In genomic region chr11:60139141-60139733, GRCm38 (mm10) we compare ENCODE assay signal across 8 mouse cellular contexts. TPM values are rescaled to one million over a fixed set of nuclear protein-coding genes. Genes with fewer than 3 reads are reported as not detected.
A peak's percentile ranks its signal among the peaks of the same experiment; 100 is the strongest.
DNase-seq lines count a peak whose midpoint lies in the region; ATAC-seq and TF ChIP-seq lines count a peak whose summit lies in the region.

No protein-coding gene starts in this region.

- peak overlapping the region; percentile 69 for H3K9ac ChIP-seq in ES-E14 (ENCODE audit: insufficient read depth, low read depth, low read length, poor library complexity, severe bottlenecking)
- peak overlapping the region; percentile 82 for H3K9ac ChIP-seq in hindbrain, postnatal 0 days (replicated peaks; ENCODE audit: low read length)
- H3K9ac ChIP-seq in liver, embryonic 12.5 days, result peak overlapping the region; percentile 55

- H3K36me3 ChIP-seq in ES-E14 (ENCODE audit: control insufficient read depth, insufficient read depth, low read length, poor library complexity, severe bottlenecking), result no peaks in the 10 kb centered on the region
- H3K36me3 ChIP-seq in hindbrain, postnatal 0 days (ENCODE audit: insufficient read depth, low read length), result 0 out of 2 replicates have a peak, but pooled peaks cover 3% of the 10 kb centered on the region
- peaks cover 12% of the 10 kb centered on the region for H3K36me3 ChIP-seq in liver, embryonic 12.5 days

- no peak for TF ChIP-seq POLR2A in embryonic fibroblast, embryonic 13.5 days (IDR thresholded peaks at IDR 0.05; ENCODE audit: low read depth, low read length)

- in situ Hi-C loops in ES-E14 (cut with MboI; ENCODE audit: low sequenced_read_pairs in 2 of 2, unreplicated experiment in 2 of 2), result no loop called here

- H3K4me2 ChIP-seq in hindbrain, postnatal 0 days (ENCODE audit: low read depth, low read length), result peak overlapping the region; percentile 83
- H3K4me2 ChIP-seq in liver, embryonic 12.5 days, result peak overlapping the region; percentile 91

- 2% methylated on average over 24 of the region's 24 CpGs for WGBS in hindbrain, postnatal 0 days
- WGBS in liver, embryonic 12.5 days (ENCODE audit: insufficient replicate concordance), result 9% methylated on average over 24 of the region's 24 CpGs

- H3K9me3 ChIP-seq in ES-E14 (ENCODE audit: control insufficient read depth, insufficient read depth, low read depth, low read length), result no peaks in the 10 kb centered on the region
- H3K9me3 ChIP-seq in hindbrain, postnatal 0 days (ENCODE audit: low read length), result no peaks in the 10 kb centered on the region
- no peaks in the 10 kb centered on the region for H3K9me3 ChIP-seq in liver, embryonic 12.5 days (replicated peaks)

- peak; percentile 67 for ATAC-seq in hindbrain, postnatal 0 days
- 0 out of 2 replicates have a peak, but pooled peaks have one; percentile 18 for ATAC-seq in liver, embryonic 12.5 days

- H3K4me3 ChIP-seq in ES-E14 (ENCODE audit: insufficient read depth in 1 of 2, low read depth in 1 of 2, low read length in 2 of 2, poor library complexity in 1 of 2, severe bottlenecking in 1 of 2), result peak overlapping the region; percentile 90 to 99
- peak overlapping the region; percentile 64 for H3K4me3 ChIP-seq in embryonic fibroblast, embryonic 13.5 days (ENCODE audit: insufficient read depth, low read length)
- H3K4me3 ChIP-seq in hindbrain, postnatal 0 days (ENCODE audit: low read length), result peak overlapping the region; percentile 72
- peak overlapping the region; percentile 63 for H3K4me3 ChIP-seq in liver, embryonic 12.5 days

- peak; percentile 91 for DNase-seq in heart, adult 11 months
- DNase-seq in heart, adult 8-10 months (ENCODE audit: low spot score), result no peak
- DNase-seq in ES-E14 (ENCODE audit: low read depth, low spot score), result no peak
- peak; percentile 70 for DNase-seq in hindbrain, postnatal 0 days (ENCODE audit: low spot score)
- peak; percentile 70 to 73 for DNase-seq in right cerebral cortex, adult 2 months (ENCODE audit: low spot score in 2 of 2)
- no peak for DNase-seq in MN1 (ENCODE audit: low spot score)

- H3K27ac ChIP-seq in ES-E14 (ENCODE audit: insufficient read depth, low read depth, low read length, poor library complexity, severe bottlenecking), result no peak overlapping the region
- H3K27ac ChIP-seq in embryonic fibroblast, embryonic 13.5 days (ENCODE audit: insufficient read depth, low read length), result no peak overlapping the region
- peak overlapping the region; percentile 93 for H3K27ac ChIP-seq in hindbrain, postnatal 0 days
- H3K27ac ChIP-seq in liver, embryonic 12.5 days, result no peak overlapping the region

- H3K4me1 ChIP-seq in ES-E14 (ENCODE audit: control insufficient read depth in 2 of 2, insufficient read depth in 2 of 2, low read length in 2 of 2, poor library complexity in 1 of 2), result peaks cover 0 to 10% of the 10 kb centered on the region in 2 experiments; a peak in 1 of 4 replicates
- peaks cover 20% of the 10 kb centered on the region for H3K4me1 ChIP-seq in embryonic fibroblast, embryonic 13.5 days (ENCODE audit: control insufficient read depth, insufficient read depth, low read length)
- H3K4me1 ChIP-seq in hindbrain, postnatal 0 days (ENCODE audit: insufficient read depth, low read length), result peaks cover 16% of the 10 kb centered on the region
- H3K4me1 ChIP-seq in liver, embryonic 12.5 days, result peaks cover 65% of the 10 kb centered on the region

- no peaks in the 10 kb centered on the region for H3K27me3 ChIP-seq in hindbrain, postnatal 0 days (ENCODE audit: insufficient read depth, low read length)
- peaks cover 28% of the 10 kb centered on the region for H3K27me3 ChIP-seq in liver, embryonic 12.5 days (replicated peaks)

- no peak for TF ChIP-seq CTCF in embryonic fibroblast, embryonic 13.5 days (IDR thresholded peaks at IDR 0.05; ENCODE audit: borderline replicate concordance, insufficient read depth, low read length)
- TF ChIP-seq CTCF in hindbrain, postnatal 0 days (IDR thresholded peaks at IDR 0.05; ENCODE audit: low read depth), result no peak

TF ChIP-seq in ES-E14, 5 proteins besides CTCF, POLR2A, EP300 and RAD21:
- TF ChIP-seq MAFK (IDR thresholded peaks at IDR 0.05; ENCODE audit: insufficient read depth, low read depth, low read length), result no peak
- no peak for TF ChIP-seq HCFC1 (IDR thresholded peaks at IDR 0.05; ENCODE audit: borderline replicate concordance, insufficient read depth, low read length)
- TF ChIP-seq ZC3H11A (IDR thresholded peaks at IDR 0.05; ENCODE audit: borderline replicate concordance, low read depth, low read length), result no peak
- TF ChIP-seq ZNF384 (IDR thresholded peaks at IDR 0.05; ENCODE audit: low read depth, low read length), result no peak

RNA-seq across cellular contexts. Expression of gene Rai1, which starts 34.4 kb away (rescaled TPM):
- total RNA-seq in heart, adult 8-10 months (2022), result 10 to 100 TPM; 20.4 to 25.3 (median 22.5) TPM
- 15.5 and 21.0 TPM in 2 replicates for total RNA-seq in ES-E14 (2012; rRNA removed)
- polyA plus RNA-seq in embryonic fibroblast, embryonic 13.5 days (2011; ENCODE audit: insufficient read length, low read depth, missing spikeins), result 25.9 and 29.1 TPM in 2 replicates
- 70.0 and 90.2 TPM in 2 replicates for total RNA-seq in hindbrain, postnatal 0 days (2014; rRNA removed)
- 20.8 and 24.9 TPM in 2 replicates for polyA plus RNA-seq in hindbrain, postnatal 0 days (2015; fragmentation: Nextera tagmentation; extraction: Ambion mirVana)
- polyA plus RNA-seq in liver, embryonic 12.5 days (2016; fragmentation: Nextera tagmentation; extraction: Ambion mirVana), result 11.3 and 11.6 TPM in 2 replicates

Comparison
In these comparisons a context has a peak if more than half of its experiments do, and no peak if none do; other contexts are left out.
1. DNase-seq: peak in heart, adult 11 months (single experiment), hindbrain, postnatal 0 days (single experiment) and right cerebral cortex, adult 2 months (2 of 2); none in heart, adult 8-10 months (single experiment), ES-E14 (single experiment) and MN1 (single experiment).
2. Peak in every context shown above with its lines, with median percentiles within 50 percentile points of each other: H3K4me3 ChIP-seq and H3K9ac ChIP-seq.